Mouse (Mus musculus): ENCODE data around the gene Dip2b. TPM values are rescaled to one million over a fixed set of nuclear protein-coding genes. Genes with fewer than 3 reads are reported as not detected.

Dip2b gene
- total RNA-seq, 2 experiments from 2014 or later = 38.7 to 39.2 TPM

DNA sequence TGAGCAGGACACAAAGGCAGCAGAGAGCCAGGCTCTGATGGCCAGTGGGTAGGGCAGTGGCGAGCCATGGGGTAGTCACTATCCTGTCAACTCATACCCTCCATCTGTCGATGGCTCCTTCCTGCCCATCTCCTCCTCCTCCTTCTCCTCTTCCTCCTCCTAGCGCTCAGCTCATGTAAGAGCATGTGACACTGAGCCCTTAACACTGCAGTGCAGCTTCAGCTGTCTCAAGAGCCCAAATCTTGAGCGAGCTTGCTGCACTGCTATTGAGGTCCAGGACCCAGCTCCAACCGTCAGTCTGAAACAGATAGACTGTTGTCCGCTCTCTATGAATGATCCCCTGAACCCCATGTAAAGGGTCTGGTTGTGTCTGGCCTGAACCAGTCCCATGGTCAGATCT, 141.2 kb downstream of the Dip2b start:
- no peak for DNase-seq

DNA sequence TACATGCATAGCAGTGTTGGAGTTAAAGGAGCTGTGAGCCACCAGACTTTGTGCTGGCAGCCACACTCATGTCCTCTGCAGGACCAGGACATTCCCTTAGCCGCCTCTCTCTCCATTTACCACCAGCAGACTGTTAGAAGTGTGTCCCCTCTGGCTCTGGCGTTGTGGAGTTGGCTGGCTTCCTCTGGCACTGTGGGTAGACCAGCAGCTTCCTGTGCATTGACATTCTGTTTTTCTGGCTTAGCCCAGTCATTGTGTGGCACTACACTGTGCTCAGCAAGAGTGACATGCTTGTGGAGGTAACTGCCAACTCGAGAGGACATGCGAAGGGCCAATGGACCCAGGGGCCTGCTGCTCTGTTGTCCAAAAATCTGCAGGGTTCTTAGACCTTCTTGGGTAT, 141.8 kb downstream of the Dip2b start:
- no peak for DNase-seq

GRCm38 (mm10) chr15:100181841-100182240, 143.4 kb downstream of the Dip2b start:
- DNase-seq = no peak

DNA sequence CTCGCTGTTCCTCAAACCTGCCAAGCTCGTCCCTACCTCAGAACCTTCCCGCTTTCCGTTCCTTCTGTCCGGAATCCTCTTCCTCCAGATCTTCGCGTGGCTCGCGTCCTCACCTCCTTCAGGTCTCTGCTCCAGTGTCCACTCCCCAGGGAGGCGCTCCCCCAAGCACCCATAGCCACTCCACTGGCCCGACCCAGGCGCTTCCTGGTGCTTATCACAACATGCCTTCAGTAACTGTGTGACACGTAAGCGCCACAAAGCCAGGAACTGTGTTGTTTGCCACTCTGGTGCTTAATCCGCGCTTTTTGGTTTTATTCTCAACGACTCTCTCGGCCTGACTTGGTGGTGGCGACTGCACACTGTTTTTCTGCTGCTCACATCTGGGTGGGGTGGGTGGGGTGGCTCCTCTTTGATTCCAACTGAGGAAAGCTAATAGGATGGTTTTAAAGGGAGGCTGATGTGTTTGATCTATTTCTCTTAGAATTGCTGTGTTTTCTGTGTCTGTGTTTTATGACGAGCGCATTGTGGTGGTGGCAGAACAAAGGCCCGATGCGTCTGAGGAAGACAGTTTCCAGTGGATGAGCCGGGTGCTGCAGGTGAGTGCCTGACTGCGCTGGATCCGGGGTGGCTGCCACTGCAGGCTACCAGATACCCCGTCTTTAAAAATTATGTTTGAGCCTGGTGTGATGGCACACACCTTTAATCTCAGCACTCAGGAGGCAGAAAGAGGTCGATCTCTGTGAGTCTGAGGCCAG, 144.2 kb downstream of the Dip2b start:
- no peak for DNase-seq

- DNase-seq = no peak
These were observed 145.0 kb downstream of the Dip2b start for GRCm38 (mm10) chr15:100183510-100183909.

DNA sequence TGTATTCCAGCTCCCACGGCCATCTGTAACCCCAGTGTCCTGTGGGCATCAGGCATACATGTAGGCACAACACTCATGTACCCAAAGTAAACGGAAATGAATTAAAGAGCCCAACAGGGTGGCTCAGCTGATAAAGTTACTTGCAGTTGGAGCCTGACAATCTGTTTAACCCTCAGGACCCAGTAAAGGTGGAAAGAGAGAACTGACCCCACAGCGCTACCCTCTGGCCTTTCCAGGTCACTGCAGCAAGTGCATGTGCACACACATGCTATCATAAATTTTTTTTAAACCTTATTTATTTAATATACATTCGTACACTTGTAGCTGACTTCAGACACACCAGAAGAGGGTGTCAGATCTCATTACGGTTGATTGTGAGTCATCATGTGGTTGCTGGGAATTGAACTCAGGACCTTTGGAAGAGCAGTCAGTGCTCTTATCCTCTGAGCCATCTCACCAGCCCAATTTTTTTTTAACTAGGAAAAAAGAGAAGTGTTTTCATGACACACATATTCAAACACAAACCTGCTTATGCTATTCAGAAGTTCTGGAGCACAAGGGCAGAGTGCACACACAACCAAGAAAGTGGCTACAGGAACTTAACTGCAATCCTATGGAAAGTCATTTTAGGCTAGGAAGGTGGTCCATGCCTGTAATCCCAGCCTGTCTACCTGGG, 146.5 kb downstream of the Dip2b start:
- peak; percentile 43 for DNase-seq

DNA sequence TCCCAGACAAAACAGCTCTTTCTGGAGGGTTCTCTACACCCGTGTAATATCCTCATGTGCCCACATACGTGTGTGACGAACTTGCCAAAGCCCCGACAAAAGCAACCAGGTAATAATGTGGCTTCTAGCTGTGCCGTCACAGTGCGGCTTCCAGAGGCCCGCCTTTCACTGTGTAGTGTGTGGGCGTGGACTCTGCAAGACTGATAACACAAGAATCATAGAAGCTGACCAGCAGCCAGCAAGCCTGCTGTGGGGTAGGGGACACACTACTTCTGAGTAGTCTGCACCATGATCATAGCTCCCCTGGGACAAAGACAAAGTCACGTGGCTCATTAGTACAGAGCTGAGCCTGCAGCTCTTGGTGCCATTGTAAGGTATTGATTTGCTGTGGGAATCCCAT, 147.8 kb downstream of the Dip2b start:
- DNase-seq = peak; percentile 28

DNA sequence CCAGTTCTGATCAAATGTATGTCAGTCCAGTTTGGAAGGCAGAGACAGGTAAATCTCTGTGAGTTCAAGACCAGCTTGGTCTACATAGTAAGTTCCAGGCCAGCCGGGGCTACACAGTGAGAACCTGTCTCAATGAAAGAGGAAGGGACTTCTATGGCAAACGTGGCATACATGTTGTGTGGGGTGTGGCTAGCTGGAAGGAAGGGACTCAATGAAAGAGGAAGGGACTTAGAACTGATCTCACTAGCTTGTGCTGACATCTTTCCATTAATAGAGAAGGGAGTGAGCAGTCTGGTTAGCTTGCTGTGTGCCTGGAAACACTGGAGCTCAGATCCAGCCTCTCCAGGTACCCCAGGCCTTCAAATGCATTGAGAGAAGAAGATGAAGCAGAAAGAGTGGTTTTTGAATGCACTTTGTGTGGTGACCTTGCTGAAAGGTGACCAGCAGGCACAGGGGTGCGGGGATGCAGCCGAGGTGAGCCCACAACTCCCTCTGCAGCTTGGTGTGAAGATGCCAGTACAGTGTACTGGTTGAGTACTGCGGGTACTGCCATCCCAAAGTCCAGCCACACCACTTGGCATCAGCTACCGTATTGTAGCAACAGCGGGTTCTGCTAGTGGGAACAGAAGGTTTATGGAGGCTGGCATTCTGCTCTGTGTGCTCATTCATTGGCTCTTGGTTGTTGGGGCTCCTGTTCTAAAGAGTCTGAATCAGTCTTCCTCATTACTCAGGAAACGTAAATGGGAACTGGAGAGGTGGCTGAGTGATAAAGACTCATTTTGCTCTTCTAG, 148.6 kb downstream of the Dip2b start:
- DNase-seq = no peak

- no peak for DNase-seq
These were observed 150.1 kb downstream of the Dip2b start for GRCm38 (mm10) chr15:100188542-100188941.

DNA sequence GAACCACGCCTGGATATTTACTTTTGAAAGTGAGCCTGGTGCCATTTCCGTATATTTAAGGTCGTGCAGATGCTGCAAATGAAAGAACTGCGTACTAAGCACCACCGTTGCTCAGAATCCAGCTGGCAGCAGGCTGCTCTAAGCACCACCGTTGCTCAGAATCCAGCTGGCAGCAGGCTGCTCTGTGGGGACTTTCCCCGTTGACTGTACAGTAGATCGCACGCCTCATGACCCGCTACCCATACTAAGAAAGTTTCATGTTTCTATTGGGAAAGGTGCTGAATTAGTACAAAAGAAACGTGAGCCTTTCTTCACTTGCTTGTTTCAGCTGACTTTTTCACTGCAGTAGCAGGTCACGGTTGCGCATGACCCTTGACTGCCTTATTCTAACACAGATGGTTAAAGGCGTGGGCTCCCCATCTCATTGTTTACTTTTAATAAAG, 150.5 kb downstream of the Dip2b start:
- no peak for DNase-seq

DNA sequence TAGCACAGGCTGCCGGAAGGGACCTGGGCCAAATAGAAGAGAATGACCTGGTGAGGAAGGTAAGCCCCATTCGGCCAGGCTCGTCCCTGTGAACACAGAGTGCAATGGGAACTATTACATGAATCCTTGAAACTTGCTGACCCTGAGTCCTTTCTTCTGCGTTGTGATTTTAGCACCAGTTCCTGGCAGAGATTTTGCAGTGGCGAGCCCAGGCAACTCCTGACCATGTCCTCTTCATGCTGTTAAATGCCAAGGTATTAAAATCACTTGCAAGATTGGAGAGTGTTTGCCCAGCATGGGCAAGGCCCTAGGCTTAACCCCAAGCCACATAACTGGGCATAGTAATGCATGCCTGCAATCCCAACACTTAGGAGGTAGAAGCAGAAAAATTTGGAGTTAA, 151.6 kb downstream of the Dip2b start:
- DNase-seq = no peak

DNA sequence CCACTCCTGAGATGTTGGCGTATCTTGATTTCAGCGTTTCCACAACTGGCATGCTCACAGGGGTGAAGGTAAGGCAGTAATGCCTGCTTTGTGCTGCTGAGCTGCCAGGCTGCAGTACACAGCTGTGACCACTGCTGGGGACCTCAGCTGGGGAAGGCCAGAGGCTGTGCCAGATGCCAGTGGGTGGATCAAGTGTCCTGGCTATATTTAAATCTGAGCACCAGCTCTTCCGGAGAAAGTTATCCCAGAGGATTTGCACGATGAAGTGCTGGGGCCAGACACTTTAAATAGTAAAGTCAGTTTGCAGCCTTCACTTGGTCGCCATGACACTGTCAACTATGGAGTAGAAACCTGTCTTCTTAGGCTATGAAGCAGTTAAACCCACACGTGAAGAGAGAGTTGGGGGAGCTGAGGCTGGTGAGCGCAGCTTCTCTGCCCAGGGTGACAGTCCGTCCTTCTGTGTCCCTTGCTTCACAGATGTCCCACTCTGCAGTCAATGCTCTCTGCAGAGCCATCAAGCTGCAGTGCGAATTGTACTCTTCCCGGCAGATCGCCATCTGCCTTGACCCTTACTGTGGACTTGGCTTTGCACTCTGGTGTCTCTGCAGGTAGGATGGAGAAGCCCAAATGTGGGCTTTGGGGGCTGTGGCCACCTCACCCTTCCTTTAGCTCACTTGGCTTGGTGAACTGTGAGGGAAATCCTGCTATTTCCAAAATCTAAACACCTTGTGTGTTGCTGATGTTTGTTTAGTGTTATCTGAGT, 160.7 kb downstream of the Dip2b start:
- peak; percentile 70 for DNase-seq

DNA sequence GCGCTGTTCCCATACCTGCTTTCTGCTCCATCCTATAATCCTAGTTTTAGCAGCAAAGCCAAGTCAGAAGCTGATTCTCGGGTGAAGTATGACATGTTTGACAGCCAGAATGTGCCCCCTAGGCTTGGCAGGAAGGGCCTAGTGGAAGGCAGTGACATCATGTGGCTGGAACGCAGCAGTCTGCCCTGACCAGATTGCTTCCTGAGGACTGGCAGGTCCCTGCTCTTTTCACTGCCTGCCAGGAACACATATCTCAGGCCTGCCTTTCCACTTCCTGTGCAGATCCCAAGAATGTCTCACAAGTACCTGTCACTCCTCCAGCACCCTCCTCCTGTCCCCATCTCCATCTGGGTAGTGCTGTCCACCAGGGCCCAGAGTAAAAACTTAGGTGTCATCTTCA, 161.3 kb downstream of the Dip2b start:
- DNase-seq = peak; percentile 77

- DNase-seq = no peak
These were observed 163.3 kb downstream of the Dip2b start for GRCm38 (mm10) chr15:100201806-100202205.

DNA sequence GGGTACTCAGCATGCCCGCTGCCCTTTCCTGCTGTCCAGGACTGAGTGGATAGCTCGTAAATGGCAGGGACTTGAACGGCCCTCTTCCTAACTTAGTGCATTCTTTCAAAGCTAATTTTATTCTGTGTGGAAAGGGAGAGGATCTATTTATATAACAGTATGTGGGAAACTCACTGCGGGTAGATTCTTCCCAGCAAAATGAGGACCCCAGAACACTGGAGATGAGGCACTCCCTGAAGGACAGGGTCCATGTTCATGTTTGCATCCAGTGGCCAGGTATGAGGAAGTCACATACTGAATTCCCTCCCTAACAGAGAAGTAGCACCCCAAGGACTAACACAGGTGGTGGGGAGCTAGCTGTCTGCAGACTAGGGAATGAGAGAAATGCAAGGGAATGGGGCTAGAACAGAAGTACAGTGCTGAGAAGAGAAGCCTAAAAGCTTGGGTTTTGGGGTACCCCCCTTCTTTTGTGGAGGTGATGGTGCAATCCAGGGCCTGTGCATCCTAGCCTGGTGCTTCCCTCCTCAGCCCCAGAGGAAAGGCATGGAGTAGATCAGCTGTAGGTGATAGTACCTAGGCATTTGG, 164.1 kb downstream of the Dip2b start:
- no peak for DNase-seq

GRCm38 (mm10) chr15:100204574-100204973, 166.1 kb downstream of the Dip2b start:
- DNase-seq = no peak

GRCm38 (mm10) chr15:100210013-100210412, 171.5 kb downstream of the Dip2b start:
- DNase-seq = no peak

GRCm38 (mm10) chr15:100213339-100213738, 174.9 kb downstream of the Dip2b start:
- DNase-seq = no peak

GRCm38 (mm10) chr15:100215092-100215491, 176.6 kb downstream of the Dip2b start:
- DNase-seq = no peak

DNA sequence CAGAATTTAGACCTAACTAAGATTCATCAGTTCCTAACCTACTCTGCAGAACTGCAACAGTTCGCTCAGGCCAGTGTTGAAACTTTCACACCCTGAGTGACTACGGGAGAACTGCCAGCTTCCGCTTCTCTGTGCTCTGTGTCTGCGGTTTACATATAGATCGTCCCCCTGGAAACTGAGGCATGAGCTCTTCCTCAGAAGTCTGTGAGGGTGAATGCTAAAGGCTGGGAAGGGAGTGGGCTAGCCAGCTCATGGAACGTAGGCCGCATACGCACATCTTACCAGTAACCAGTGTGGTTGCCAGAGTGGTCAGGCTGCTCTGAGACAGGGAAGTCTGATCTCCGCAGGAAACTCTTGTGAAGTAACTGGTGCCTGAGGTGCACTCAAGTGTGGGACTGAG, 177.7 kb downstream of the Dip2b start:
- DNase-seq = no peak

- no peak for DNase-seq
These were observed 179.6 kb downstream of the Dip2b start for GRCm38 (mm10) chr15:100218018-100218417.

DNA sequence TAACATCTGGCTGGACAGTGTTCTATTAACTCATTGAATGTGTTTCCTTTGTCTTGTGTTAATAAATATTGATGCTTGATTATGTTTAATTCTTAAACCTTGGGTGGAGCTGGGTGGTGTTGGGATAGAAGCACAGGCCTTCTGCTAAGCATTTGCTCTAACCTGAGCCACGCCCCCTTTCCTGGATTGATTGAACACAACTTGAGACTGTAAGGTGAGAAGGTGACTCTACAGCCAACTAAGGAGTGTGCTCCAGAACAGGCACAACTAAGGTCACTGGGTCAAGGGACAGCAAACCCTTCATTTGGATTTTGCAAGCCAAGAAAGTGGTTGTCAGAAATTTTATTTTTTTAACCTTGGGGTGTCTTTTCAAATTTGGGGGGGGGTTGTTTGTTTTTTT, 180.9 kb downstream of the Dip2b start:
- DNase-seq = no peak
